Mouse (Mus musculus) left cerebral cortex, postnatal 4 days (tissue): ENCODE data around the gene Dido1. TPM values are rescaled to one million over a fixed set of nuclear protein-coding genes. Genes with fewer than 3 reads are reported as not detected.

Experiments
- DNase-seq: peaks from one replicate; pipeline ENCODE4 v3.0.0-alpha.2; 2022
- intact Hi-C: fragments of 180-260 bp; cut with DNase I; formaldehyde crosslinking; loops from one replicate; pipeline ENCODE4 v1.15.1; 2025
- total RNA-seq, 2 experiments: library from RNA; stranded (reverse); gene quantifications; 2 replicates each; pipeline ENCODE4 v1.2.3; 2021

Gene Dido1
- 10 to 100 TPM; 60.8 to 61.4 TPM for total RNA-seq

- peak; percentile 97 for DNase-seq
- intact Hi-C loops = no loop called here
These were observed at the start of gene Dido1, which contains the start of gene Gid8 for GRCm38 (mm10) chr2:180709923-180710272. Gene Dido1, minus strand, starts transcription at chr2:180709999. Gene Gid8, plus strand, starts transcription at chr2:180710117.

GRCm38 (mm10) chr2:180758513-180759263 lies 48.9 kb upstream of the Dido1 start:
- intact Hi-C loops = no loop called here
- peak; percentile 21 for DNase-seq

- intact Hi-C loops = no loop called here
These were observed 47.0 kb upstream of the Dido1 start for GRCm38 (mm10) chr2:180756786-180757185.

GRCm38 (mm10) chr2:180755896-180756295 lies 46.1 kb upstream of the Dido1 start:
- peak; percentile 26 for DNase-seq
- intact Hi-C loops = no loop called here

More at GRCm38 (mm10) chr2:180756786-180757185, 47.0 kb upstream of the Dido1 start:
- DNase-seq = no peak

- intact Hi-C loops = no loop called here
- DNase-seq = no peak
These were observed 45.3 kb upstream of the Dido1 start for GRCm38 (mm10) chr2:180754976-180755688.

- intact Hi-C loops = loop anchor here (10.0 kb wide), 1 partner anchor 164 kb away; the partner anchor contains the start of genes Mrgbp and Ogfr
- no peak for DNase-seq
These were observed 39.1 kb upstream of the Dido1 start for GRCm38 (mm10) chr2:180748904-180749303.

GRCm38 (mm10) chr2:180746569-180747192 lies 36.9 kb upstream of the Dido1 start:
- intact Hi-C loops = loop anchor here (10.0 kb wide), 1 partner anchor 162 kb away; the partner anchor contains the start of genes Mrgbp and Ogfr
- peak; percentile 13 for DNase-seq

- peak; percentile 90 for DNase-seq
- intact Hi-C loops = loop anchor here (10.0 kb wide), 1 partner anchor 161 kb away; the partner anchor contains the start of genes Mrgbp and Ogfr
These were observed 35.6 kb upstream of the Dido1 start for GRCm38 (mm10) chr2:180745248-180745927.

GRCm38 (mm10) chr2:180743321-180743720 lies 33.5 kb upstream of the Dido1 start:
- intact Hi-C loops = loop anchor here (10.0 kb wide), 1 partner anchor 159 kb away; the partner anchor contains the start of genes Mrgbp and Ogfr
- DNase-seq = no peak

GRCm38 (mm10) chr2:180742820-180743219 lies 33.0 kb upstream of the Dido1 start:
- no peak for DNase-seq
- intact Hi-C loops = loop anchor here (10.0 kb wide), 1 partner anchor 158 kb away; the partner anchor contains the start of genes Mrgbp and Ogfr

GRCm38 (mm10) chr2:180741421-180741820 lies 31.6 kb upstream of the Dido1 start:
- no peak for DNase-seq
- intact Hi-C loops = loop anchor here (10.0 kb wide), 1 partner anchor 157 kb away; the partner anchor contains the start of genes Mrgbp and Ogfr

GRCm38 (mm10) chr2:180740349-180740748 lies 30.6 kb upstream of the Dido1 start:
- intact Hi-C loops = loop anchor here (10.0 kb wide), 1 partner anchor 156 kb away; the partner anchor contains the start of genes Mrgbp and Ogfr

GRCm38 (mm10) chr2:180737984-180738383 lies 28.2 kb upstream of the Dido1 start:
- intact Hi-C loops = no loop called here
- DNase-seq = no peak

More at GRCm38 (mm10) chr2:180740349-180740748, 30.6 kb upstream of the Dido1 start:
- DNase-seq = no peak

GRCm38 (mm10) chr2:180735232-180735631 lies 25.4 kb upstream of the Dido1 start:
- DNase-seq = no peak
- intact Hi-C loops = no loop called here

GRCm38 (mm10) chr2:180731984-180732383 lies 22.2 kb upstream of the Dido1 start:
- intact Hi-C loops = no loop called here

GRCm38 (mm10) chr2:180731036-180731435 lies 21.2 kb upstream of the Dido1 start:
- DNase-seq = no peak
- intact Hi-C loops = no loop called here

More at GRCm38 (mm10) chr2:180731984-180732383, 22.2 kb upstream of the Dido1 start:
- no peak for DNase-seq

GRCm38 (mm10) chr2:180727613-180728021 lies 17.8 kb upstream of the Dido1 start:
- DNase-seq = no peak
- intact Hi-C loops = no loop called here

- intact Hi-C loops = no loop called here
- no peak for DNase-seq
These were observed 17.1 kb upstream of the Dido1 start for GRCm38 (mm10) chr2:180726658-180727442.
